In the genomic region with DNA sequence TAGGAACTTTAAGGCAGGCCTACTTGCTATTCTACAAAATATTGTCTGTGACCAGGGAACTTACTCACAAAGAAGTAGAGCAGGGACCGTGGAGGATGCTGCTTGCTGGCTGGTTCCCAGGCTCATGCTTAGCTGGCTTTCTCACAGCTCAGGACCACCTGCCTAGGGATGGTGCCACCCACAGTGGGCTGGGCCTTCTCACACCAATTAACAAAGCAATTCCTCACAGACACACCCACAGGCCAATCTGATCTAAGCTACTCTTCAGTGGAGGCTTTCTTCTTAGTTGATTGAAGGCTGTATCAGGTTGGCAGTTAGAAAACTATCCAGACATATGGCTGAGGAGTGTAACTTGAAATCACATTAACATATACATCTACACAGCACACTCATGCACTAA, we compare ENCODE assay signal across 28 mouse cellular contexts. TPM values are rescaled to one million over a fixed set of nuclear protein-coding genes. Genes with fewer than 3 reads are reported as not detected.
DNase-seq lines count a peak whose midpoint lies in the region; ATAC-seq and TF ChIP-seq lines count a peak whose summit lies in the region.
"Had no signal": no experiment of that assay in that cellular context is flagged by ENCODE, and none has a peak within 500 bp of the region (broad histone marks: within the 10 kb centered on the region; RNA-seq: fewer than 3 reads in every experiment).

No protein-coding gene starts in this region.

- no peaks in the 10 kb centered on the region for H3K27me3 ChIP-seq in spleen, adult 2 months (ENCODE audit: control insufficient read depth, insufficient read depth, low read length)
- H3K27me3 ChIP-seq in liver, embryonic 11.5 days (replicated peaks; ENCODE audit: control insufficient read depth, insufficient read depth, low read length) = no peaks in the 10 kb centered on the region
- H3K27me3 ChIP-seq: CH12.LX; embryonic facial prominence, embryonic 13.5 days; embryonic facial prominence, embryonic 15.5 days; forebrain, embryonic 12.5 days; Patski had no signal

- no peak overlapping the region for H3K4me3 ChIP-seq in spleen, adult 2 months (ENCODE audit: extremely low read depth, insufficient read depth, insufficient read length)
- H3K4me3 ChIP-seq in liver, embryonic 11.5 days (ENCODE audit: low read depth, low read length) = no peak overlapping the region
- H3K4me3 ChIP-seq: embryonic facial prominence, embryonic 13.5 days; embryonic facial prominence, embryonic 15.5 days; erythroblast, embryonic 14.5 days; forebrain, embryonic 10.5 days; forebrain, embryonic 12.5 days had no signal

- ATAC-seq in liver, embryonic 11.5 days (replicated peaks; ENCODE audit: low FRiP score) = no peak
- ATAC-seq: CD4-positive, CD25-positive, alpha-beta regulatory T cell, adult 4 months; forebrain, embryonic 14.5 days; forebrain, embryonic 16.5 days; Patski had no signal

- TF ChIP-seq CTCF in spleen, adult 2 months (IDR thresholded peaks at IDR 0.05; ENCODE audit: extremely low read depth, insufficient read depth, insufficient read length, insufficient replicate concordance) = no peak

- H3K4me1 ChIP-seq in spleen, adult 2 months (ENCODE audit: control insufficient read depth, insufficient read depth, insufficient read length) = peaks cover 30% of the 10 kb centered on the region
- no peaks in the 10 kb centered on the region for H3K4me1 ChIP-seq in liver, embryonic 11.5 days (replicated peaks; ENCODE audit: control insufficient read depth, insufficient read depth, low read length)
- H3K4me1 ChIP-seq: embryonic facial prominence, embryonic 15.5 days; forebrain, embryonic 10.5 days; forebrain, embryonic 12.5 days had no signal

- no peak for TF ChIP-seq POLR2A in spleen, adult 2 months (IDR thresholded peaks at IDR 0.05; ENCODE audit: low read depth, low read length)

- 55% methylated on average over 1 of the region's 1 CpGs for WGBS in spleen, adult 2 months
- 78% methylated on average over 1 of the region's 1 CpGs for WGBS in liver, embryonic 11.5 days

- peak overlapping the region; percentile 5; the same call in 1 of the 2 replicates for H3K27ac ChIP-seq in spleen, adult 2 months (ENCODE audit: insufficient read depth, low read length)
- no peak overlapping the region for H3K27ac ChIP-seq in liver, embryonic 11.5 days (ENCODE audit: low read depth, low read length)
- H3K27ac ChIP-seq: embryonic facial prominence, embryonic 13.5 days; embryonic facial prominence, embryonic 15.5 days; forebrain, embryonic 10.5 days; forebrain, embryonic 12.5 days had no signal

- no peaks in the 10 kb centered on the region for H3K9me3 ChIP-seq in liver, embryonic 11.5 days (ENCODE audit: control insufficient read depth, low read length)
- H3K9me3 ChIP-seq: embryonic facial prominence, embryonic 15.5 days; forebrain, embryonic 10.5 days had no signal

- H3K36me3 ChIP-seq in spleen, adult 2 months (ENCODE audit: control insufficient read depth, insufficient read depth, low read length) = no peaks in the 10 kb centered on the region
- H3K36me3 ChIP-seq in liver, embryonic 11.5 days (ENCODE audit: control insufficient read depth, insufficient read depth, low read length) = no peaks in the 10 kb centered on the region
- H3K36me3 ChIP-seq: embryonic facial prominence, embryonic 13.5 days; embryonic facial prominence, embryonic 15.5 days; forebrain, embryonic 10.5 days; forebrain, embryonic 12.5 days; G1E had no signal

- H3K4me2 ChIP-seq in liver, embryonic 11.5 days = no peak overlapping the region
- H3K4me2 ChIP-seq: embryonic facial prominence, embryonic 13.5 days; embryonic facial prominence, embryonic 15.5 days; forebrain, embryonic 12.5 days had no signal

- no peak overlapping the region for H3K9ac ChIP-seq in liver, embryonic 11.5 days (ENCODE audit: low read depth, low read length)
- H3K9ac ChIP-seq: embryonic facial prominence, embryonic 13.5 days; embryonic facial prominence, embryonic 15.5 days; forebrain, embryonic 12.5 days had no signal

- DNase-seq in heart, adult 11 months = peak; percentile 68
- no peak for DNase-seq in heart, adult 8-10 months (ENCODE audit: low spot score)
- DNase-seq in spleen, adult 2 months (ENCODE audit: low read depth in 1 of 2, low spot score in 2 of 2) = peak in 1 of 2 experiments; percentile 40
- DNase-seq in spleen, postnatal 4 days (ENCODE audit: low spot score in 2 of 2) = no peak
- DNase-seq in ZHBTc4 (ENCODE audit: low read depth, low spot score) = peak; percentile 15
- DNase-seq in liver, embryonic 11.5 days (ENCODE audit: low spot score) = no peak
- DNase-seq: adrenal gland, adult 2 months; adrenal gland, postnatal 10 days; adrenal gland, postnatal 25 days; B cell, adult 2 months; cerebellum, adult 11 months; cerebellum, adult 18-20 months; cerebellum, adult 8-10 months; cerebellum, adult 9-11 months; cerebellum, postnatal 14 days; cerebellum, postnatal 36 days; embryo, embryonic 11 days had no signal

RNA-seq across cellular contexts. Expression of a gene that starts 15.7 kb away (rescaled TPM):
- total RNA-seq in heart, adult 8-10 months (2022) = 1 to 10 TPM in 1 of 4 experiments, under 1 TPM in 3; 0.08 to 1.0 (median 0.42) TPM
- polyA plus RNA-seq in spleen, adult 2 months (2012; rRNA removed) = 63.7 and 80.7 TPM in 2 replicates
- 0.22 and 0.29 TPM in 2 replicates for polyA plus RNA-seq in liver, embryonic 11.5 days (2014; fragmentation: Nextera tagmentation; extraction: Ambion mirVana)
- total RNA-seq: G1E had no signal
- polyA plus RNA-seq: forebrain, embryonic 10.5 days; forebrain, embryonic 14.5 days; G1E; Patski had no signal

Comparison
In these comparisons a context has a peak if more than half of its experiments do, and no peak if none do; other contexts are left out.
1. DNase-seq: peak in heart, adult 11 months (single experiment) and ZHBTc4 (single experiment); none in heart, adult 8-10 months (single experiment), spleen, postnatal 4 days (0 of 2) and liver, embryonic 11.5 days (single experiment).
2. RNA of a gene that starts 15.7 kb away (polyA plus RNA-seq): 63.7 to 80.7 TPM in spleen, adult 2 months; 0.22 to 0.29 TPM in liver, embryonic 11.5 days; every median in the first group is over 10 times any median in the second.